Mouse (Mus musculus): ENCODE results near the gene Adcy10. TPM values are rescaled to one million over a fixed set of nuclear protein-coding genes. Genes with fewer than 3 reads are reported as not detected.

Gene Adcy10
- polyA plus RNA-seq, 1 experiment from 2014 or later = not detected

Other genes starting within 250 kb of the Adcy10 start
- 89.2 and 92.3 TPM in 2 replicates for gene Tiprl, start 248.2 kb upstream of the Adcy10 start, polyA plus RNA-seq (2015; fragmentation: Nextera tagmentation; extraction: Ambion mirVana)
- gene Gpr161, start 189.4 kb upstream of the Adcy10 start, polyA plus RNA-seq (2015; fragmentation: Nextera tagmentation; extraction: Ambion mirVana) = 1.1 and 1.2 TPM in 2 replicates
- gene Dcaf6, start 24.7 kb upstream of the Adcy10 start, polyA plus RNA-seq (2015; fragmentation: Nextera tagmentation; extraction: Ambion mirVana) = 16.1 and 17.2 TPM in 2 replicates
- 157 and 159 TPM in 2 replicates for gene Mpc2, start 24.5 kb upstream of the Adcy10 start, polyA plus RNA-seq (2015; fragmentation: Nextera tagmentation; extraction: Ambion mirVana)
- 159 and 164 TPM in 2 replicates for gene Mpzl1, start 149.4 kb downstream of the Adcy10 start, polyA plus RNA-seq (2015; fragmentation: Nextera tagmentation; extraction: Ambion mirVana)
- 42.4 and 43.1 TPM in 2 replicates for gene Rcsd1, start 224.6 kb downstream of the Adcy10 start, polyA plus RNA-seq (2015; fragmentation: Nextera tagmentation; extraction: Ambion mirVana)

All from stomach, embryonic 15.5 days (tissue).